Mouse (Mus musculus): ENCODE measurements at regions not wholly inside any gene's neighbourhood (a gene's known extent, or its start where the extent isn't known, plus 50 kb on each side); places are given as distances from the start of the nearest gene placed in this dataset.

DNA sequence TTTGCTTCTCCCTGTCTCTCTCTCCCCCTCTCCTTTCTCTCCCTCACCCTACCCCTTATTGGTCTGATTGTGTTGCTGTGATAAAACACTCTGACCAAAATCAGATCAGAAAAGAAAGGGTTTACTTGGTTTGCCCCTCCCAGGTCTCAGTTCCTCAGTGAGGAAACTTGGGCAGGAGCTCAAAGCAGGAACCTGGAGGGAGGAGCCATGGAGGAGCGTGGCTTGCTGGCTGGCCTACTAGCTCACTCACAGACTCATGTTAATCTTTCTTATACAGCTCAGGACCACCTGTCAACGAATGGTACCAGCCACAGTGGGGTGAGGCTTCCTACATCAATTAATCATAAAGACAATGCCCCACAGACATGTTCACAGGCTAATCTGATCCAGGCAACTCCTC lies 339.4 kb downstream of the Fam49a start:
- no peak for ATAC-seq (ENCODE audit: low FRiP score)
- Histone ChIP-seq H3K9ac (ENCODE audit: low read depth, low read length) (no peak overlapping the region), H3K27me3 (ENCODE audit: control insufficient read depth, insufficient read depth, low read length) (no peaks in the 10 kb centered on the region), H3K9me3 (ENCODE audit: control insufficient read depth, low read length) (no peaks in the 10 kb centered on the region), H3K4me1 (replicated peaks; ENCODE audit: control insufficient read depth, insufficient read depth, low read length) (no peaks in the 10 kb centered on the region), H3K4me3 (ENCODE audit: low read depth, low read length) (no peak overlapping the region), H3K4me2 (replicated peaks; ENCODE audit: low read depth, low read length) (no peak overlapping the region), H3K27ac (ENCODE audit: low read depth, low read length) (no peak overlapping the region), H3K36me3 (ENCODE audit: control insufficient read depth, insufficient read depth, low read length) (no peaks in the 10 kb centered on the region)
- DNase-seq (ENCODE audit: low spot score) = no peak
- 33% methylated on average over 2 of the region's 2 CpGs for WGBS

DNA sequence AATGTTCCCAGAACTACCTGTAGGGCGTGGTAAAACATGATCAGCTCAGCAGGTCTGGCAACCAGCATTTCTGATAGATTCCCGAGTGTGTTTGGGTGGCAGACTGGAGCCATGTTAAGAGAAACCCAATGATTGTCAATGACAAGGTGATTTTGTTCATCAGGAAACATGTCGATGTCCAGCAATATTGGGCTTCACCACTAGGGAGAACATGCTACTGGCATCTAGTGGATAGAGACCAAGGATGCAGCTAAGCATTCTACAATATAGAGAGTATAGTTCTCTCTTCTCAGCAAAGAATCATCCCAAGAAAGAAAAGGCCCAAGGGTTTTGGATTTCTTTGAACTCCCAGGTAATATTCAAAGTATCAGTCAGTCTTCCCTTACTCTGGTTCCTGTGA lies 333.5 kb downstream of the Fam49a start:
- Histone ChIP-seq H3K27me3 (ENCODE audit: control insufficient read depth, insufficient read depth, low read length) (no peaks in the 10 kb centered on the region), H3K4me2 (replicated peaks; ENCODE audit: low read depth, low read length) (no peak overlapping the region), H3K9ac (ENCODE audit: low read depth, low read length) (no peak overlapping the region), H3K4me1 (replicated peaks; ENCODE audit: control insufficient read depth, insufficient read depth, low read length) (no peaks in the 10 kb centered on the region), H3K4me3 (ENCODE audit: low read depth, low read length) (no peak overlapping the region), H3K36me3 (ENCODE audit: control insufficient read depth, insufficient read depth, low read length) (no peaks in the 10 kb centered on the region), H3K9me3 (ENCODE audit: control insufficient read depth, low read length) (no peaks in the 10 kb centered on the region), H3K27ac (ENCODE audit: low read depth, low read length) (no peak overlapping the region)
- ATAC-seq (ENCODE audit: low FRiP score) = no peak
- 94% methylated on average over 3 of the region's 3 CpGs for WGBS
- no peak for DNase-seq (ENCODE audit: low spot score)

DNA sequence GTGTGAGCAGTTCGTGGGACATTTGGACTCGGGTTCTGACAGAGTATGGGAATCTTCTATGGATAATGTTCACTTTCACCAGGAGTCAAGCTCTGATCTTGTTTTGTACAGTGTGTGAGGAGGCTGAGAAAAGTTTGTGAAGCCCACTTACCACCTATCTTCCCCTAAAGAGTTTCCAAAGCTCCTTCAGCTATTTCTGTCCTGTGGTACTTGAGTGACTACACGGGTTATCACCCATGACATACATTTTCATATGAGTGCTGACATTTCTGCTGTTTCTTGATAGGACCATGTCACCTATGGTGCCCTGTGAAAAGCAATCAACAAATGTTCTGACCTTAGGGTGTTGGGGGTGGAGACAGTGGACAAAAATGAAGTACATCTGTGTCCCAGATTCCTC lies 332.6 kb downstream of the Fam49a start:
- no peaks in the 10 kb centered on the region for H3K9me3 ChIP-seq (ENCODE audit: control insufficient read depth, low read length)
- whole genome bisulfite sequencing = 87% methylated on average over 3 of the region's 3 CpGs
- DNase-seq (ENCODE audit: low spot score) = no peak
- H3K4me2 ChIP-seq (replicated peaks; ENCODE audit: low read depth, low read length) = no peak overlapping the region
- no peaks in the 10 kb centered on the region for H3K27me3 ChIP-seq (ENCODE audit: control insufficient read depth, insufficient read depth, low read length)
- no peak overlapping the region for H3K9ac ChIP-seq (ENCODE audit: low read depth, low read length)
- H3K27ac ChIP-seq (ENCODE audit: low read depth, low read length) = no peak overlapping the region
- no peak for ATAC-seq (ENCODE audit: low FRiP score)
- H3K4me3 ChIP-seq (ENCODE audit: low read depth, low read length) = no peak overlapping the region
- H3K36me3 ChIP-seq (ENCODE audit: control insufficient read depth, insufficient read depth, low read length) = no peaks in the 10 kb centered on the region
- no peaks in the 10 kb centered on the region for H3K4me1 ChIP-seq (replicated peaks; ENCODE audit: control insufficient read depth, insufficient read depth, low read length)

DNA sequence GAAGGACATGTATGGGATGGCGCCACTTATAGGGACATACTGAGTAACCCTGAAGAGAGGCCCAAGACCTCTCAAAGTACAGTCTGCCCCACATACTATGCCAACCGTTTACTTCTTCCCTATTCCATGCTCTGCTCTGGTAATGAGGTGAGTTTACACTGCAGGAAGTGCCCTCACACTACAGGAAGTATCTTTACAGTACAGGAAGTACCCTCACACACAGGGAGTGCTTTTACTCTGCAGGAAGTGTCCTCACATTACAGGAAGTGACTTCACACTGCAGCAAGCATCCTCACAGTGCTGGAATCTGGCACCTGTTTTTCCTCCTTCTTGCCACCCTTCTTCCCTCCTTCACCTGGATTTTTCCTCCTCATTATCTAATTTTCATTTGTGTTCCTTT lies 331.4 kb downstream of the Fam49a start:
- Histone ChIP-seq H3K4me3 (ENCODE audit: low read depth, low read length) (no peak overlapping the region), H3K27me3 (ENCODE audit: control insufficient read depth, insufficient read depth, low read length) (no peaks in the 10 kb centered on the region), H3K9ac (ENCODE audit: low read depth, low read length) (no peak overlapping the region), H3K4me2 (replicated peaks; ENCODE audit: low read depth, low read length) (no peak overlapping the region), H3K36me3 (ENCODE audit: control insufficient read depth, insufficient read depth, low read length) (no peaks in the 10 kb centered on the region), H3K4me1 (replicated peaks; ENCODE audit: control insufficient read depth, insufficient read depth, low read length) (no peaks in the 10 kb centered on the region), H3K9me3 (ENCODE audit: control insufficient read depth, low read length) (no peaks in the 10 kb centered on the region), H3K27ac (ENCODE audit: low read depth, low read length) (no peak overlapping the region)
- DNase-seq (ENCODE audit: low spot score) (no peak), ATAC-seq (ENCODE audit: low FRiP score) (no peak)
- WGBS = 92% methylated on average over 2 of the region's 2 CpGs

DNA sequence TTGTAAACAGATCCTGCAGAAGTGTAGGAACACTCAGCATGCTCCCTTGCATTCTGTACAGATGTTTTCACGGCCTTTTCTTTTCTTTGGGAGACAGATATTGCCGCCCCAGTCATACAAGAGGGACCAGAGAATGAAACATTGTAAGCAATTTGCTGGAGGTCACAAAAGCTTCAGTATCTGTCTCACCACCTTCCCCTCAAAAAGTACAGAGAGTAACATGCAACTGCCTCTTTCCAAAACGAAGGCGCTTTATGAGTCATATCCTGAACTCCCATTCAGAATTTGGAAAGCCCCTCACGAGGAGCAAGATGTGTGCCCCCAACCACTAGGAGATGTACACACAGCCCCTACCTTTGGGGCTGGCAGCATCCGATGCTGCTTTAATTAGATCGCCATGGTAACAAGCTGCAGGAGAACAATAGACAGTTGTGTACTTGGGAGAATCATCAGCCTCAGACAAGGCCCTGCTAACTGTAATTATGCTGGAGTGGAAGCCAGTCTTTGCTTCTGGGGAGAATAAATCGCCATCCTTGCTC lies 328.9 kb downstream of the Fam49a start:
- no peaks in the 10 kb centered on the region for H3K27me3 ChIP-seq (ENCODE audit: control insufficient read depth, insufficient read depth, low read length)
- ATAC-seq (ENCODE audit: low FRiP score) (peak; percentile 84), DNase-seq (ENCODE audit: low spot score) (peak; percentile 54)
- no peaks in the 10 kb centered on the region for H3K4me1 ChIP-seq (replicated peaks; ENCODE audit: control insufficient read depth, insufficient read depth, low read length)
- H3K9me3 ChIP-seq (ENCODE audit: control insufficient read depth, low read length) = no peaks in the 10 kb centered on the region
- H3K27ac ChIP-seq (ENCODE audit: low read depth, low read length) = peak overlapping the region; percentile 45
- no peak overlapping the region for H3K4me3 ChIP-seq (ENCODE audit: low read depth, low read length)
- H3K36me3 ChIP-seq (ENCODE audit: control insufficient read depth, insufficient read depth, low read length) = no peaks in the 10 kb centered on the region
- 62% methylated on average over 8 of the region's 8 CpGs for WGBS
- H3K4me2 ChIP-seq (replicated peaks; ENCODE audit: low read depth, low read length) = no peak overlapping the region
- no peak overlapping the region for H3K9ac ChIP-seq (ENCODE audit: low read depth, low read length)

DNA sequence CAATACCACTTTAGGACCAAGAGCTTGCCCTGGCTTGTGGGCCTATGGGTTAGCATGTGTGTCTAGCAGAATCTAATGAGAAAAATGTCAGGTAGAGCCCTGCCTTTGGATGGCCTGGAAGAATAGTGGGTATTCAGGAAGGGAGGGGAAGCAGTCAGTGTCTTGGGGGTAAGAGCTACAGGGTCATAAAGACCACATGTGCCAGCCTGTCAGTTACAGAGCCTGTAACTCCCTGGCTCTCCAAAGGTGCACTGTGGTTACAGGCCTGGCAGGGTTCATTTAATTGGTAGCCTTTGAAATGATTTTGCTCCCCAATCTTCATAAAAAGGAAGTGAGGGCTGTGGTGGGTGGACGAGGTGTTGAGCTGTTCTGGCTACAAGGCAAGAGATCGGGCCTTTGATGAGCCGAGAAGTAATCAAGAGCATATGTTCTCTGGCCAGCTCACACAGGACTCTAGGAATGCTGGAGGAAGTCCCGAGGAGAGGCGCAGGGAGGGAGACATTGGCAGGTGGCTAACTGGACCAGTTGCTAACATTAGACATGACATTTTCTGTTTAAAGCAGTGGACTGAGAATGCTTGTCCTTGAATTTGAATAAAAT lies 326.9 kb downstream of the Fam49a start:
- Histone ChIP-seq H3K9ac (ENCODE audit: low read depth, low read length) (no peak overlapping the region), H3K27me3 (ENCODE audit: control insufficient read depth, insufficient read depth, low read length) (no peaks in the 10 kb centered on the region), H3K4me1 (replicated peaks; ENCODE audit: control insufficient read depth, insufficient read depth, low read length) (no peaks in the 10 kb centered on the region), H3K4me3 (ENCODE audit: low read depth, low read length) (no peak overlapping the region), H3K36me3 (ENCODE audit: control insufficient read depth, insufficient read depth, low read length) (no peaks in the 10 kb centered on the region), H3K9me3 (ENCODE audit: control insufficient read depth, low read length) (no peaks in the 10 kb centered on the region), H3K27ac (ENCODE audit: low read depth, low read length) (no peak overlapping the region), H3K4me2 (replicated peaks; ENCODE audit: low read depth, low read length) (no peak overlapping the region)
- no peak for DNase-seq (ENCODE audit: low spot score)
- WGBS = 66% methylated on average over 5 of the region's 5 CpGs
- no peak for ATAC-seq (ENCODE audit: low FRiP score)

DNA sequence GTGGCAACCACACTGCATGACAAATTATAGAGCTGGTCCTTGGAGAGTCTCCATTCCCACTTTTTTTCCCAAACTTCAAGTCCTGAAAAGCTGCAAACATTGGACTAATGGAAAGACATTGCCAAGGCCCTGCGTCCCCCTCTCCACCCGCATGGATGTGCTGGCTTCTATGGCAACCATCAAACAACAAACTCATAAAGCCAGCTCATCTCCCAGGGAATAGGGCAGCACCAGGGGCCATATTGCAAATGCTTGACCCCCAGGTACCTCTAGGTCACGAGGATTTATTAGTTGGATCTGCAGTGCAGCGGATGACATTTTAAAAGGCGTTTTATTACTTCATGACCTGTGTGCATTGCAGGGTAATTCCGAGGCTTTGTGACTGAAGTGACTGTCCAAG lies 324.5 kb downstream of the Fam49a start:
- no peak for ATAC-seq (ENCODE audit: low FRiP score)
- 80% methylated on average over 6 of the region's 6 CpGs for WGBS
- Histone ChIP-seq H3K36me3 (ENCODE audit: control insufficient read depth, insufficient read depth, low read length) (no peaks in the 10 kb centered on the region), H3K27me3 (ENCODE audit: control insufficient read depth, insufficient read depth, low read length) (no peaks in the 10 kb centered on the region), H3K4me1 (replicated peaks; ENCODE audit: control insufficient read depth, insufficient read depth, low read length) (no peaks in the 10 kb centered on the region; the same call in 1 of the 2 replicates), H3K9me3 (ENCODE audit: control insufficient read depth, low read length) (no peaks in the 10 kb centered on the region), H3K27ac (ENCODE audit: low read depth, low read length) (no peak overlapping the region), H3K9ac (ENCODE audit: low read depth, low read length) (no peak overlapping the region), H3K4me2 (replicated peaks; ENCODE audit: low read depth, low read length) (no peak overlapping the region), H3K4me3 (ENCODE audit: low read depth, low read length) (no peak overlapping the region)
- no peak for DNase-seq (ENCODE audit: low spot score)

DNA sequence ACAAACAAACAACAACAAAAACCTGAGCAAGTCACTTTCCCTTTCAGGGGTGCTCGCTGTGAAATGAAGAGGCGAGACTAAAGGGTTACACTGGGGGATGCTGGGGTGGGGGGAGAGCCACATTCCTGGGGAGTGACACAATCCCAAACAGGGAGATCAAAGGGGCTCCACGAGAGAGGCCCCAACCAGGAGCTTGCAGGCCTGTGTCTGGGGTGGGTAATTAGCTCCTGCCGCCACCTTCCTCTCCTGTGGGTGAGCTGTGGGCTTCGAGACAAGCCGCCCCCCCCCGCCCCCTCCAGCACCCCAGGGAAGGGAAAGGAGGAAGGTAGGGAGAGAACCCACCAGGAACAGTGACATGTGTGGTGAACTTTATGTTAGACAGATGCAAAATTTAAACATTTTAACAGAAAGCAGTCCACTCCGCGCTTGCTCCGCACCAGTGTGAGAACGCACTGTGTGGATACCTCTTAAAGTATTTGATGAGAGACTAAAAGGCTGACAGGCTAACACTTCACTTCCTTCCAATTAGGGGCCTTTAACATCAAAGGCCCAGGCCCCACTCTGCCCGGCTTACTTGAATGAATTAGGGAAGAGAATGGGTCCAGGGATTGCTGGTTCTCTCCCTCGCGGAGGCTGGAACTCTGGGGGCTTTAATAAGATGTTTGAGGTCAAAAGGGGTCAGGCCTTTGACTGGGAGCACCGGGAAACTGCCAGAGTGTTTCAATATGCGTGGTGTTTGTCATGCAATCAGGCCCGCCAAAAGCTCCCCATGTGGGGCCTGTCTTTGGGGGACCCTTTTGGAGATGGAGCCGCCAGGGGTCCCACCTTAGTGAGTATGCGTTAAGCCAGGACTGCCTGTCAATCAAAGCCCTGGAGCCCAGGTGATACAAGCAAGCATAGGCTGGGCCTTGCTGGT lies 319.6 kb downstream of the Fam49a start:
- 5% methylated on average over 19 of the region's 19 CpGs for WGBS
- peak; percentile 77 for ATAC-seq (ENCODE audit: low FRiP score)
- H3K4me1 ChIP-seq (replicated peaks; ENCODE audit: control insufficient read depth, insufficient read depth, low read length) = peaks cover 10% of the 10 kb centered on the region
- H3K36me3 ChIP-seq (ENCODE audit: control insufficient read depth, insufficient read depth, low read length) = no peaks in the 10 kb centered on the region
- H3K27ac ChIP-seq (ENCODE audit: low read depth, low read length) = no peak overlapping the region
- no peaks in the 10 kb centered on the region for H3K27me3 ChIP-seq (ENCODE audit: control insufficient read depth, insufficient read depth, low read length)
- DNase-seq (ENCODE audit: low spot score) = peak; percentile 49
- 0 out of 2 replicates have a peak overlapping the region, but pooled peaks have one; percentile 4 for H3K9ac ChIP-seq (ENCODE audit: low read depth, low read length)
- H3K4me3 ChIP-seq (ENCODE audit: low read depth, low read length) = no peak overlapping the region
- H3K4me2 ChIP-seq (replicated peaks; ENCODE audit: low read depth, low read length) = no peak overlapping the region
- no peaks in the 10 kb centered on the region for H3K9me3 ChIP-seq (ENCODE audit: control insufficient read depth, low read length)
